Mouse (Mus musculus): ENCODE measurements around the gene Serpina3a. TPM values are rescaled to one million over a fixed set of nuclear protein-coding genes. Genes with fewer than 3 reads are reported as not detected.

The Serpina3a gene
- polyA plus RNA-seq, 1 experiment from 2014 or later: not detected

- 92% methylated on average over 2 of the region's 2 CpGs for WGBS
- Histone ChIP-seq H3K4me1 (no peaks in the 10 kb centered on the region), H3K27me3 (replicated peaks) (no peaks in the 10 kb centered on the region), H3K4me3 (no peak overlapping the region), H3K9me3 (no peaks in the 10 kb centered on the region), H3K27ac (no peak overlapping the region), H3K9ac (no peak overlapping the region), H3K36me3 (replicated peaks) (no peaks in the 10 kb centered on the region), H3K4me2 (no peak overlapping the region)
- ATAC-seq (replicated peaks): no peak
These were observed 4.0 kb upstream of the Serpina3a start for GRCm38 (mm10) chr12:104108507-104108906.

DNA sequence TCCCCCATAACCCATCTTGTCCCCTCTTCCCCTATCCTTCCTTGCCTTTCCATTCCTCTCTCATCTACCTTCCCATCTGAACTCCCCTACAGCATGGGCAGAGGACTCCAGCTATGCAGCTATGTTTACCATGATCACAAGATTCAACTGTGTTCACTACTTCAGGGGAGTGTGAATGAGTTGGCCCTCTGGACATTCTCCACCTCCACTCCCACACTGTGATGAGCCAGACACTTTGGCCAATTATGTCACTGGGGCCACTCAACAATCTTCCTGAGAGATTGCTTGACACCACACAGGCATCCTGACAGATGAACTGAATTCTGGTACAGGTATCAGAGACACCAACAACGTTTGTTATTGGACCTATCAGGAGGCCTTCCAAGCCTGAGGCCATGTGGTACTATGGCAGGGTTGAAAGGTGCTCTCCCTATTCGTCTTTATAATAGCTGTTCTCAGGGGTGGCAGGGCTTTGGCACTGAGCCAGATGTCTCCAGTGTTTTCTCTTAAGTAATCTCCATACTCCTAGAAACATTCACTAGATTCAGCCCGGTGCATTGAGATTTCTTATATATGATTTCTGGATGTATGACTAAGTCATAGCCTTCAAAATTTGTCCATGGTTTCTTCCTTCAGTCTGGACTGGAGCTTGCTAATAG lies 2.5 kb downstream of the Serpina3a start:
- no peak overlapping the region for H3K4me3 ChIP-seq
- ATAC-seq (replicated peaks): no peak
- no peaks in the 10 kb centered on the region for H3K9me3 ChIP-seq
- no peak overlapping the region for H3K4me2 ChIP-seq
- no peaks in the 10 kb centered on the region for H3K36me3 ChIP-seq (replicated peaks)
- no peaks in the 10 kb centered on the region for H3K27me3 ChIP-seq (replicated peaks)
- no peaks in the 10 kb centered on the region for H3K4me1 ChIP-seq
- H3K9ac ChIP-seq: no peak overlapping the region
- H3K27ac ChIP-seq: no peak overlapping the region
- WGBS: 54% methylated on average over 3 of the region's 3 CpGs

DNA sequence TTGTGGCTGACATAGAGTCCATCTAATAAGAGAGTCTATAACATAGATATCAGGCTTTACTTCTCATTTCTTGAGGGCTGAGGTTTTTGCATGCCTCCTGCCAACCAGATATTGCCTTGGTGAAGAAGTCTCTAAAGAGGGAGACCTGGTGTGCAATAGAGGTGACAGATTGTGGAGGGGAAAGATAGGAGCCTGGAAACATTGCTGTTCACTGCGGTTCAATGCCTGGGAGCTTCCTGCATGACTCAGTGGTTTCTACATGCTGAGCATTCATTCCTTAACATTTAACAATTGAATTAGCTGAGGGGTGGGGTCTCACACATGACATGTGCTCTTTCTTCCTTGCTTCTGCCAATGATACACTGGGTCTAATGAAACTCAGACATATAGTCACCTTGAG lies 10.6 kb downstream of the Serpina3a start:
- Histone ChIP-seq H3K4me3 (no peak overlapping the region), H3K9me3 (no peaks in the 10 kb centered on the region), H3K9ac (no peak overlapping the region), H3K36me3 (replicated peaks) (no peaks in the 10 kb centered on the region), H3K27ac (no peak overlapping the region), H3K27me3 (replicated peaks) (no peaks in the 10 kb centered on the region), H3K4me2 (no peak overlapping the region), H3K4me1 (no peaks in the 10 kb centered on the region)
- 91% methylated on average over 1 of the region's 1 CpGs for WGBS
- ATAC-seq (replicated peaks): no peak

DNA sequence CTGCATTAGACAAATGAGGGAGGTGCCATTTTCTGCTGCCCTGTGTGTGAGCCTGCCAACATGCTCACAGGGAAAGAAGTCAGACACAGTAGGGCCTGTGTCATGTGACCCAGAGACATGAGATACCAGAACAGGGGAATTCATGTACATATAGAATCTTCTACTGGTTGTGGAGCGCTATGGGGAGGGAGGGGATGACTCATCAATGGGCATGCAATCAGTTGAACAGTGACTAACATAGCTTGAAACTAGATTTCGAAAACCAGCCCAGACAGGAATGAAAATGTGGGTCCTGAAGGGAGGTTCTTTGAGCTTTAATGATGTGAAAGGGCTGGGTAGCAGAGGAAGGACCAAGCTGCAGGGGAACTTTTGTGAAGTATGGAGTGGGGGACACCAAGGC lies 11.5 kb downstream of the Serpina3a start:
- Histone ChIP-seq H3K4me2 (no peak overlapping the region), H3K9me3 (no peaks in the 10 kb centered on the region), H3K9ac (no peak overlapping the region), H3K36me3 (replicated peaks) (no peaks in the 10 kb centered on the region), H3K4me1 (no peaks in the 10 kb centered on the region), H3K4me3 (no peak overlapping the region), H3K27me3 (replicated peaks) (no peaks in the 10 kb centered on the region), H3K27ac (no peak overlapping the region)
- WGBS: 88% methylated on average over 2 of the region's 2 CpGs
- no peak for ATAC-seq (replicated peaks)

DNA sequence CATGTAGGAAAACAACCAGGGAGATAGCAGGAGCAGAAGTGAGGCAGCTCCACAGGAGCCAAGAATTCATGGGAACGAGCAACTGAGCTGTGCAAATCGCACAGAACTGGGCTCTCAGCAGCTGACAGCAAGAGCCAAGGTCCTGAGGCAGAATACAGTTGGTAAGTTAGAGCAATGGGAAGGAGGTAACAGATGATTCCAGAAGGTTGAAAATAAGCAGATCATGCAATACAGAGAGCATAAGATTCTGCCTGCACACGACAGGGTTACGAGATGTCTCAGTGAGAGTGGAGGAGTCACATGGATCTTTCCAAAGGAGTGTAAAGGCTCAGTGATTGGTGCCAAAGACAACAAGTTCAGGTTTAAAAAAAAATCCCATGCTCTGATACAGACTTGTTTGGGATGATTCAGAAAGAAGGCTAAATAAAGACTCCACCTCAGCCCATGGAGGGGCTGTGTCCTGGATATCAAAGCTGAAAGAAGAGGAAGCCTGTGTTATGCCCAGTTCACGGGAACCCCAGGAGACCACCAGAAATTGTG lies 12.6 kb downstream of the Serpina3a start:
- Histone ChIP-seq H3K4me3 (no peak overlapping the region), H3K4me1 (no peaks in the 10 kb centered on the region), H3K27ac (no peak overlapping the region), H3K36me3 (replicated peaks) (no peaks in the 10 kb centered on the region), H3K27me3 (replicated peaks) (no peaks in the 10 kb centered on the region), H3K9me3 (no peaks in the 10 kb centered on the region), H3K4me2 (no peak overlapping the region), H3K9ac (no peak overlapping the region)
- no peak for ATAC-seq (replicated peaks)
- 83% methylated on average over 5 of the region's 5 CpGs for WGBS

GRCm38 (mm10) chr12:104127696-104128095 lies 15.2 kb downstream of the Serpina3a start, which contains the start of gene Serpina3b:
Gene Serpina3b (plus strand): TSS chr12:104127996.
- no peak within 1 kb of the TSS for H3K4me2 ChIP-seq
- 86% methylated on average over 5 of the region's 5 CpGs for WGBS
- no peaks in the 10 kb centered on the region for H3K36me3 ChIP-seq (replicated peaks)
- no peaks in the 10 kb centered on the region for H3K27me3 ChIP-seq (replicated peaks)
- no peak within 1 kb of the TSS for H3K27ac ChIP-seq
- no peak for ATAC-seq (replicated peaks)
- H3K4me1 ChIP-seq: no peaks in the 10 kb centered on the region
- H3K4me3 ChIP-seq: no peak within 1 kb of the TSS
- H3K9me3 ChIP-seq: no peaks in the 10 kb centered on the region
- H3K9ac ChIP-seq: no peak within 1 kb of the TSS

DNA sequence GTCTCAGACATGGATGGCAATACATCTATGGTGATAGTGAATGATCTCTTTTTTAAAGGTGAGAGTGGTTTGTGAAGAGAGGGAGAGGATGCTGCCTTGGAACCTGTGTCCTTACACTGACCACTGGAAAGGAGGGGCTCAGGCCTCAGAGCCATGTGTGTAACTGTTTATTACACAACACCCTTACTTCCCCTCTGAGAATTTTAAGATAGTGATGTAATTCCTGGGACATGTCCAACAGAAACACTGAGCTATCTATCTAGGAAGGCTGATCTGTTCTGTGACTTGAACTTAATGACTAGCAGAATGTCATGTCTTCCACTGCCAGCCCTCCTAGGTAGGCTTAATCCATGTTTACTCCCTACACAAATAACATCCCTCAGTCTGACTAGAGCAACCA lies 18.5 kb downstream of the Serpina3a start:
- Histone ChIP-seq H3K4me2 (no peak overlapping the region), H3K9ac (no peak overlapping the region), H3K27ac (no peak overlapping the region), H3K36me3 (replicated peaks) (no peaks in the 10 kb centered on the region), H3K4me3 (no peak overlapping the region), H3K4me1 (no peaks in the 10 kb centered on the region), H3K27me3 (replicated peaks) (no peaks in the 10 kb centered on the region), H3K9me3 (no peaks in the 10 kb centered on the region)
- no peak for ATAC-seq (replicated peaks)

- no peak overlapping the region for H3K27ac ChIP-seq
- no peaks in the 10 kb centered on the region for H3K9me3 ChIP-seq
- WGBS: 83% methylated on average over 2 of the region's 2 CpGs
- no peaks in the 10 kb centered on the region for H3K4me1 ChIP-seq
- H3K27me3 ChIP-seq (replicated peaks): no peaks in the 10 kb centered on the region
- no peak overlapping the region for H3K9ac ChIP-seq
- no peak overlapping the region for H3K4me2 ChIP-seq
- H3K4me3 ChIP-seq: no peak overlapping the region
- no peaks in the 10 kb centered on the region for H3K36me3 ChIP-seq (replicated peaks)
- ATAC-seq (replicated peaks): no peak
These were observed 25.7 kb downstream of the Serpina3a start for GRCm38 (mm10) chr12:104138216-104138615.

DNA sequence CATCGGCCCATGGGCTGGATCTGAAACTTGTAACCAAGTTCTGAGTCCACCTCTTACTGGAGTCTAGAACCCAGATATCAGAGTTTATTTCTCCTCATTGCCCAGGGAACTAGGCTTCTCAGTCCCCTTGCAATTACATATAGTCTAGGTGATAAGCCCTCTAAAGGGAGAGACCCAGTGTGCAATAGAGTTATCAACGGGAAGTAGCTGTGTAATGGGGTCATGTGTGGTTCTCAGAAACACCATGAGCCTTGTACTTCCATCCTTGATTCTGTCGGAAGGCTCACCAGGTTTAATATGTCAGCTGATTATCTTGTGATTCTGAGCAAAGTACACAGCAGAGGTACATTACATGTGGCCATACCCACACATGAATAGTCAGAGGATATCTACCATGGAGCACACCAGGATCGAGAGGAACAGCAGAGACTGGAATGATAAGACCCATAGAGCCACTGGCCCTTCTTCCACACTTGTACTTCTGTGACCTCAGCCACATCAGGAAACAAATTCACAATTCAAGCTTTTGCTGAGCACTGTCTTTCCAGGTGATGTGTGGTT lies 28.1 kb downstream of the Serpina3a start:
- Histone ChIP-seq H3K9ac (no peak overlapping the region), H3K4me2 (no peak overlapping the region), H3K4me1 (no peaks in the 10 kb centered on the region), H3K36me3 (replicated peaks) (no peaks in the 10 kb centered on the region), H3K27ac (no peak overlapping the region), H3K27me3 (replicated peaks) (no peaks in the 10 kb centered on the region), H3K9me3 (no peaks in the 10 kb centered on the region), H3K4me3 (no peak overlapping the region)
- ATAC-seq (replicated peaks): no peak
- WGBS: 91% methylated on average over 4 of the region's 4 CpGs

- H3K4me1 ChIP-seq: no peaks in the 10 kb centered on the region
- H3K36me3 ChIP-seq (replicated peaks): no peaks in the 10 kb centered on the region
- no peak overlapping the region for H3K4me2 ChIP-seq
- no peaks in the 10 kb centered on the region for H3K9me3 ChIP-seq
- ATAC-seq (replicated peaks): no peak
- 79% methylated on average over 1 of the region's 1 CpGs for WGBS
- H3K27me3 ChIP-seq (replicated peaks): no peaks in the 10 kb centered on the region
- no peak overlapping the region for H3K27ac ChIP-seq
- H3K4me3 ChIP-seq: no peak overlapping the region
- no peak overlapping the region for H3K9ac ChIP-seq
These were observed 29.0 kb downstream of the Serpina3a start for GRCm38 (mm10) chr12:104141506-104141905.

DNA sequence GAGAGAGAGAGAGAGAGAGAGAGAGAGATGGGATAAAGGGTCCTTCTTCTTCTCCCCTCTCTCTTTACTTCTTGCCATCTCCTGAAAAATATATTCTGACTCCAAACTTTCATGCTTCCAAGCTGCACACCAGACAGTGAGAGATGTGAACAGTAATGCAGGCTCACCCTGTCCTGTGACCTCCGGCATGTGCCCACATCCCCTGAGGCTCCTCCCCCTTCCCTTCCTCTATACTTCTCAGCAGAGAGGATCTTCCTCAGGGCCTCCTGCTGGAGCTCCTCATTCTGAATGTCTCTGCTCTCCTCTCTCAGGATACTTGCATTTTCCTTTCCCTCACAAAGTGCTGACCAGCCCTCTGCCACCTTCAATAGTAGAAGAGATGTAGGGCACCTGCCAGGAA lies 29.9 kb downstream of the Serpina3a start:
- Histone ChIP-seq H3K27me3 (replicated peaks) (no peaks in the 10 kb centered on the region), H3K27ac (no peak overlapping the region), H3K4me2 (no peak overlapping the region), H3K36me3 (replicated peaks) (no peaks in the 10 kb centered on the region), H3K9ac (no peak overlapping the region), H3K4me3 (no peak overlapping the region), H3K9me3 (no peaks in the 10 kb centered on the region), H3K4me1 (no peaks in the 10 kb centered on the region)
- ATAC-seq (replicated peaks): no peak
- WGBS: 56% methylated on average over 1 of the region's 1 CpGs

DNA sequence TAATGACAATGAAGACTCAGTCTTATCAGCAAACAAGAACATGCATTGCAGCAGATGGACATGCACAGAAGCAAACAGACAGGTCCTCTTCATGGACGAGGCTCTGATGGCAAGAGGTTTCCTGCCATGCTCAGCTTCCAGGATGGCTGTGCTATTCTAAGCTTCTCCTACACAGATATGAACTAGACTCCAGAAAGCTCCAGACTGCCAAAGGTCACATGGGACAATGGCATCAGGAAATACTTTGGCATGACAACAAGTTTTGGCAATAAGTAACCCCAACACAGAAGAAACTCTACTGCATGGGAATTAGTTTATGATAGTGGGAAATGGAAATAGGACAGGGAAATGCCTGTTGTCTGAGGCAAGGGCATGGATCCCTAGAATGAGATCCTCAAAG lies 30.8 kb downstream of the Serpina3a start:
- H3K9me3 ChIP-seq: no peaks in the 10 kb centered on the region
- H3K4me1 ChIP-seq: no peaks in the 10 kb centered on the region
- H3K9ac ChIP-seq: no peak overlapping the region
- H3K36me3 ChIP-seq (replicated peaks): no peaks in the 10 kb centered on the region
- no peaks in the 10 kb centered on the region for H3K27me3 ChIP-seq (replicated peaks)
- WGBS: 88% methylated on average over 1 of the region's 1 CpGs
- H3K27ac ChIP-seq: no peak overlapping the region
- no peak for ATAC-seq (replicated peaks)
- H3K4me3 ChIP-seq: no peak overlapping the region
- no peak overlapping the region for H3K4me2 ChIP-seq

- H3K9me3 ChIP-seq: no peaks in the 10 kb centered on the region
- no peak overlapping the region for H3K4me3 ChIP-seq
- H3K36me3 ChIP-seq (replicated peaks): no peaks in the 10 kb centered on the region
- no peaks in the 10 kb centered on the region for H3K4me1 ChIP-seq
- no peak overlapping the region for H3K4me2 ChIP-seq
- no peaks in the 10 kb centered on the region for H3K27me3 ChIP-seq (replicated peaks)
- no peak overlapping the region for H3K27ac ChIP-seq
- no peak for ATAC-seq (replicated peaks)
- no peak overlapping the region for H3K9ac ChIP-seq
- WGBS: 82% methylated on average over 2 of the region's 2 CpGs
These were observed 33.0 kb downstream of the Serpina3a start for GRCm38 (mm10) chr12:104145571-104145970.

Data from midbrain, embryonic 15.5 days (tissue).